Comparison of ENCODE assay signal across 8 mouse cellular contexts in genomic region chr9:118881281-118881945, GRCm38 (mm10). TPM values are rescaled to one million over a fixed set of nuclear protein-coding genes. Genes with fewer than 3 reads are reported as not detected.
DNase-seq lines count a peak whose midpoint lies in the region; ATAC-seq and TF ChIP-seq lines count a peak whose summit lies in the region.

No protein-coding gene starts in this region.

- intact Hi-C loops in left cerebral cortex, postnatal 10 days (cut with DNase I): no loop called here

- no peak for ATAC-seq in kidney, embryonic 15.5 days (replicated peaks; ENCODE audit: low FRiP score)

- H3K4me1 ChIP-seq in kidney, embryonic 15.5 days: peaks cover 12% of the 10 kb centered on the region; the same call in 1 of the 2 replicates
- H3K4me1 ChIP-seq in cortical plate, adult 2 months (ENCODE audit: control insufficient read depth, insufficient read depth, low read length): no peaks in the 10 kb centered on the region

- peak; percentile 48 for TF ChIP-seq CTCF in cortical plate, adult 2 months (IDR thresholded peaks at IDR 0.05; ENCODE audit: extremely low read depth, insufficient read depth, low read length)

- DNase-seq in kidney, adult 11 months: no peak
- peak; percentile 25 for DNase-seq in T-cell, adult 2 months (ENCODE audit: low spot score)
- peak; percentile 58 for DNase-seq in splenic B cell, adult 2 months (ENCODE audit: low read depth, low spot score)
- no peak for DNase-seq in neural tube, embryonic 10.5 days (ENCODE audit: extremely low spot score, low spot score)
- DNase-seq in right cerebral cortex, postnatal 14 days: no peak
- DNase-seq in left cerebral cortex, postnatal 10 days (ENCODE audit: extremely low spot score in 1 of 2, low spot score in 2 of 2): no peak

- H3K4me2 ChIP-seq in kidney, embryonic 15.5 days: no peak overlapping the region

- no peak overlapping the region for H3K9ac ChIP-seq in kidney, embryonic 15.5 days

- no peak overlapping the region for H3K4me3 ChIP-seq in kidney, embryonic 15.5 days (replicated peaks)
- no peak overlapping the region for H3K4me3 ChIP-seq in cortical plate, adult 2 months (ENCODE audit: insufficient read depth, low read length)

- 85% methylated on average over 7 of the region's 7 CpGs for WGBS in kidney, embryonic 15.5 days

- no peaks in the 10 kb centered on the region for H3K27me3 ChIP-seq in kidney, embryonic 15.5 days
- no peaks in the 10 kb centered on the region for H3K27me3 ChIP-seq in splenic B cell, adult 2 months (ENCODE audit: control insufficient read depth, insufficient read depth, low read length, poor library complexity, severe bottlenecking)

- peak overlapping the region; percentile 28; the same call in 1 of the 2 replicates for H3K27ac ChIP-seq in kidney, embryonic 15.5 days
- H3K27ac ChIP-seq in cortical plate, adult 2 months (ENCODE audit: insufficient read depth, low read length): no peak overlapping the region

- peaks cover 49% of the 10 kb centered on the region for H3K36me3 ChIP-seq in kidney, embryonic 15.5 days
- no peaks in the 10 kb centered on the region for H3K36me3 ChIP-seq in splenic B cell, adult 2 months (ENCODE audit: control insufficient read depth, insufficient read depth, low read length, poor library complexity, severe bottlenecking)

- no peaks in the 10 kb centered on the region for H3K9me3 ChIP-seq in kidney, embryonic 15.5 days (replicated peaks)

- no peak for TF ChIP-seq POLR2A in cortical plate, adult 2 months (IDR thresholded peaks at IDR 0.05; ENCODE audit: extremely low read depth, insufficient read depth, low read length)

RNA-seq across cellular contexts. Expression of gene Ctdspl, which starts 44.8 kb away (rescaled TPM):
- polyA plus RNA-seq in kidney, embryonic 15.5 days (2015; fragmentation: Nextera tagmentation; extraction: Ambion mirVana): 24.9 and 26.2 TPM in 2 replicates
- 30.3 and 35.1 TPM in 2 replicates for polyA plus RNA-seq in cortical plate, adult 2 months (2012; rRNA removed)
- total RNA-seq in left cerebral cortex, postnatal 10 days (2021): 10 to 100 TPM; 18.6 to 25.5 TPM

Comparison
In these comparisons a context has a peak if more than half of its experiments do, and no peak if none do; other contexts are left out.
1. DNase-seq: peak in T-cell, adult 2 months (single experiment) and splenic B cell, adult 2 months (single experiment); none in kidney, adult 11 months (single experiment), neural tube, embryonic 10.5 days (single experiment), right cerebral cortex, postnatal 14 days (single experiment) and left cerebral cortex, postnatal 10 days (0 of 2).